Mouse (Mus musculus) embryonic facial prominence, embryonic 10.5 days (tissue): ENCODE data around the gene Tmem270. TPM values are rescaled to one million over a fixed set of nuclear protein-coding genes. Genes with fewer than 3 reads are reported as not detected.

Source experiments
- DNase-seq: peaks from one replicate; pipeline ENCODE4 v3.0.0-alpha.2; 2017; ENCODE audit warnings: low spot score
- H3K27ac ChIP-seq: fragments of 300-500 bp; sonication (generic); replicated peaks from 2 replicates; pipeline ENCODE4 v1.5.1; 2016; ENCODE audit warnings: mild to moderate bottlenecking
- H3K27me3 ChIP-seq: fragments of 300-500 bp; sonication (generic); replicated peaks from 2 replicates; pipeline ENCODE4 v1.6.1; 2016; ENCODE audit warnings: low read depth, mild to moderate bottlenecking; ENCODE audit not compliant: poor library complexity, severe bottlenecking
- H3K36me3 ChIP-seq: fragments of 300-500 bp; sonication (generic); replicated peaks from 2 replicates; pipeline ENCODE4 v1.6.1; 2016; ENCODE audit warnings: mild to moderate bottlenecking, moderate library complexity
- H3K4me1 ChIP-seq: fragments of 300-500 bp; sonication (generic); 2 replicates; pipeline ENCODE4 v1.6.1; 2016
- H3K4me3 ChIP-seq: fragments of 300-500 bp; sonication (generic); 2 replicates; pipeline ENCODE4 v1.5.1; 2016; ENCODE audit warnings: mild to moderate bottlenecking, moderate library complexity
- H3K9me3 ChIP-seq: fragments of 300-500 bp; sonication (generic); 2 replicates; pipeline ENCODE4 v1.6.1; 2016; ENCODE audit warnings: mild to moderate bottlenecking
- WGBS: fragments of 180-500 bp; shearing (Covaris S2); methylation state at CpG from one replicate; pipeline ENCODE4 v1.1.7; 2016; 5-methylcytosine and 5-hydroxymethylcytosine counted together
- polyA plus RNA-seq: library from polyadenylated mRNA; unstranded; fragments of >200 nt; fragmentation: Nextera tagmentation; extraction: Ambion mirVana; gene quantifications from 2 replicates; pipeline ENCODE4 v1.2.1, GENCODE M21; 2016

Gene Tmem270
- polyA plus RNA-seq, 1 experiment from 2014 or later = not detected

GRCm38 (mm10) chr5:134872597-134872996, 33.9 kb downstream of the Tmem270 start:
- Histone ChIP-seq H3K4me3 (no peak overlapping the region), H3K4me1 (peaks cover 37% of the 10 kb centered on the region), H3K27me3 (no peaks in the 10 kb centered on the region), H3K27ac (no peak overlapping the region), H3K9me3 (no peaks in the 10 kb centered on the region), H3K36me3 (no peaks in the 10 kb centered on the region)
- 69% methylated on average over 5 of the region's 5 CpGs for WGBS
- DNase-seq = no peak

- Histone ChIP-seq H3K27ac (peak overlapping the region; percentile 85), H3K36me3 (no peaks in the 10 kb centered on the region), H3K9me3 (no peaks in the 10 kb centered on the region), H3K4me1 (peaks cover 37% of the 10 kb centered on the region), H3K4me3 (no peak overlapping the region), H3K27me3 (0 out of 2 replicates have a peak, but pooled peaks cover 2% of the 10 kb centered on the region)
- no peak for DNase-seq
- 80% methylated on average over 5 of the region's 5 CpGs for WGBS
Measured at GRCm38 (mm10) chr5:134868506-134868905, 38.0 kb downstream of the Tmem270 start.

GRCm38 (mm10) chr5:134867320-134868144, 39.0 kb downstream of the Tmem270 start:
- peak overlapping the region; percentile 85 for H3K27ac ChIP-seq
- H3K4me1 ChIP-seq = peaks cover 33% of the 10 kb centered on the region
- DNase-seq = peak; percentile 83
- 0 out of 2 replicates have a peak, but pooled peaks cover 2% of the 10 kb centered on the region for H3K27me3 ChIP-seq
- WGBS = 34% methylated on average over 18 of the region's 18 CpGs
- H3K36me3 ChIP-seq = no peaks in the 10 kb centered on the region
- no peaks in the 10 kb centered on the region for H3K9me3 ChIP-seq
- H3K4me3 ChIP-seq = peak overlapping the region; percentile 41

- peak overlapping the region; percentile 48 for H3K27ac ChIP-seq
- DNase-seq = peak; percentile 34
- no peaks in the 10 kb centered on the region for H3K36me3 ChIP-seq
- H3K4me3 ChIP-seq = no peak overlapping the region
- 0 out of 2 replicates have a peak, but pooled peaks cover 2% of the 10 kb centered on the region for H3K27me3 ChIP-seq
- 58% methylated on average over 8 of the region's 8 CpGs for WGBS
- peaks cover 29% of the 10 kb centered on the region for H3K4me1 ChIP-seq
- no peaks in the 10 kb centered on the region for H3K9me3 ChIP-seq
Measured at GRCm38 (mm10) chr5:134865158-134865557, 41.4 kb downstream of the Tmem270 start.

GRCm38 (mm10) chr5:134861902-134862497, 44.5 kb downstream of the Tmem270 start:
- no peak overlapping the region for H3K27ac ChIP-seq
- H3K4me3 ChIP-seq = no peak overlapping the region
- no peaks in the 10 kb centered on the region for H3K36me3 ChIP-seq
- 0 out of 2 replicates have a peak, but pooled peaks cover 2% of the 10 kb centered on the region for H3K27me3 ChIP-seq
- 80% methylated on average over 16 of the region's 16 CpGs for WGBS
- no peak for DNase-seq
- H3K9me3 ChIP-seq = no peaks in the 10 kb centered on the region
- peaks cover 22% of the 10 kb centered on the region for H3K4me1 ChIP-seq

- H3K4me3 ChIP-seq = no peak overlapping the region
- H3K36me3 ChIP-seq = no peaks in the 10 kb centered on the region
- 81% methylated on average over 5 of the region's 5 CpGs for WGBS
- peaks cover 13% of the 10 kb centered on the region for H3K4me1 ChIP-seq
- H3K27ac ChIP-seq = 0 out of 2 replicates have a peak overlapping the region, but pooled peaks have one; percentile 37
- no peaks in the 10 kb centered on the region for H3K27me3 ChIP-seq
- no peak for DNase-seq
- H3K9me3 ChIP-seq = no peaks in the 10 kb centered on the region
Measured at GRCm38 (mm10) chr5:134859193-134859592, 47.3 kb downstream of the Tmem270 start.

GRCm38 (mm10) chr5:134858378-134858777, 48.2 kb downstream of the Tmem270 start:
- DNase-seq = peak; percentile 59
- H3K9me3 ChIP-seq = no peaks in the 10 kb centered on the region
- H3K4me3 ChIP-seq = no peak overlapping the region
- H3K36me3 ChIP-seq = no peaks in the 10 kb centered on the region
- 63% methylated on average over 10 of the region's 10 CpGs for WGBS
- H3K27me3 ChIP-seq = no peaks in the 10 kb centered on the region
- H3K4me1 ChIP-seq = peaks cover 13% of the 10 kb centered on the region
- peak overlapping the region; percentile 37 for H3K27ac ChIP-seq

- Histone ChIP-seq H3K27me3 (no peaks in the 10 kb centered on the region), H3K27ac (no peak overlapping the region), H3K4me3 (no peak overlapping the region), H3K36me3 (no peaks in the 10 kb centered on the region), H3K9me3 (no peaks in the 10 kb centered on the region; the same call in 1 of the 2 replicates), H3K4me1 (peaks cover under 1% of the 10 kb centered on the region; the same call in 1 of the 2 replicates)
- WGBS = 94% methylated on average over 5 of the region's 5 CpGs
- no peak for DNase-seq
Measured at GRCm38 (mm10) chr5:134852873-134853272, 53.7 kb downstream of the Tmem270 start.

Other genes with a start within 250 kb of the Tmem270 start
- 5.7 and 5.9 TPM in 2 replicates for gene Limk1, start 218.1 kb downstream of the Tmem270 start, polyA plus RNA-seq
- 2.4 and 3.9 TPM in 2 replicates for gene Eln, start 159.4 kb downstream of the Tmem270 start, polyA plus RNA-seq
- gene Cldn13, start 8.8 kb upstream of the Tmem270 start, polyA plus RNA-seq = 2.1 and 2.8 TPM in 2 replicates
- gene Mettl27, start 25.6 kb upstream of the Tmem270 start, polyA plus RNA-seq = 14.8 and 17.0 TPM in 2 replicates
- gene Cldn4, start 40.2 kb upstream of the Tmem270 start, polyA plus RNA-seq = 16.7 and 17.5 TPM in 2 replicates
- 18.2 and 18.8 TPM in 2 replicates for gene Cldn3, start 79.5 kb upstream of the Tmem270 start, polyA plus RNA-seq
- 39.6 and 41.7 TPM in 2 replicates for gene Abhd11, start 102.4 kb upstream of the Tmem270 start, polyA plus RNA-seq
- gene Stx1a, start 116.7 kb upstream of the Tmem270 start, polyA plus RNA-seq = 13.5 and 13.8 TPM in 2 replicates
- 27.0 and 27.4 TPM in 2 replicates for gene Dnajc30, start 157.5 kb upstream of the Tmem270 start, polyA plus RNA-seq
- 190 and 194 TPM in 2 replicates for gene Bud23, start 158.2 kb upstream of the Tmem270 start, polyA plus RNA-seq
- 9.2 and 9.5 TPM in 2 replicates for gene Vps37d, start 171.5 kb upstream of the Tmem270 start, polyA plus RNA-seq
- 3.5 and 3.8 TPM in 2 replicates for gene Mlxipl, start 183.2 kb upstream of the Tmem270 start, polyA plus RNA-seq
- 21.3 and 22.2 TPM in 2 replicates for gene Tbl2, start 242.9 kb upstream of the Tmem270 start, polyA plus RNA-seq